Mouse (Mus musculus) E14TG2a.4 (cell line): ENCODE measurements around the gene Acot13.

Experiments used
- H3K27me3 ChIP-seq: 2 replicates; pipeline ENCODE4 v1.6.1; 2014; ENCODE audit warnings: low read length, control low read depth; ENCODE audit not compliant: insufficient read depth
- H3K36me3 ChIP-seq: 2 replicates; pipeline ENCODE4 v1.6.1; 2014; ENCODE audit warnings: low read length, control low read depth; ENCODE audit not compliant: insufficient read depth
- H3K4me1 ChIP-seq: replicated peaks from 2 replicates; pipeline ENCODE4 v1.6.1; 2014; ENCODE audit warnings: low read depth, low read length, control low read depth
- H3K4me3 ChIP-seq: replicated peaks from 2 replicates; pipeline ENCODE4 v1.5.1; 2014; ENCODE audit warnings: mild to moderate bottlenecking, low read length
- H3K9me3 ChIP-seq: 2 replicates; pipeline ENCODE4 v1.6.1; 2014; ENCODE audit warnings: low read length, control low read depth
- CTCF ChIP-seq: conservative IDR thresholded peaks from 2 replicates; pipeline ENCODE4 v1.5.1; 2014; ENCODE audit warnings: low read length
- NANOG ChIP-seq: IDR thresholded peaks from 2 replicates; pipeline ENCODE4 v1.6.1; 2014; ENCODE audit warnings: borderline replicate concordance, low read length, mixed read lengths
- POU5F1 ChIP-seq: IDR thresholded peaks from 2 replicates; pipeline ENCODE4 v1.6.1; 2014; ENCODE audit warnings: low read length, borderline replicate concordance

The Acot13 gene

DNA sequence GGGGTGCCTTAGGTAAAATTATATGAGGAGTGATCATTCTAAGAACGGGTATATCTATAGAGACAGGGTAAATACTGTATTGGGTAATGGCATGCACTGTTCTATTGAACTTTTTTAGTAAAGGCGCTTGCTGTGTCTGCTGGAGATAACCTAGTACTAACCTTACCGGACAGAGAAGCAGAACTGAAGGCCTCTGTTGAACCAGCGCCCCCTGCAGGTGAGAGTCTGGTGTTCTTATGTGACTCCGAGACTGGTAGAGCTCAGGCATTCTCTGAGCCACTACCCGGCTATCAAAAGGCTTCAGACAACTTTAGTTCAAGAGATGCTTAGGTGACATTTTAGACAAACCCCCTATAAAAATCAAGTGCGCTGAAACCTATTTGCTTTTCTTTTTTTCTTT lies 31.2 kb upstream of the Acot13 start:
- peaks cover 11% of the 10 kb centered on the region; the same call in 1 of the 2 replicates for H3K27me3 ChIP-seq
- no peaks in the 10 kb centered on the region for H3K36me3 ChIP-seq
- TF ChIP-seq NANOG (no peak), CTCF (peak; percentile 58), POU5F1 (no peak)
- peaks cover 44% of the 10 kb centered on the region for H3K4me1 ChIP-seq
- no peaks in the 10 kb centered on the region for H3K9me3 ChIP-seq
- no peak overlapping the region for H3K4me3 ChIP-seq

DNA sequence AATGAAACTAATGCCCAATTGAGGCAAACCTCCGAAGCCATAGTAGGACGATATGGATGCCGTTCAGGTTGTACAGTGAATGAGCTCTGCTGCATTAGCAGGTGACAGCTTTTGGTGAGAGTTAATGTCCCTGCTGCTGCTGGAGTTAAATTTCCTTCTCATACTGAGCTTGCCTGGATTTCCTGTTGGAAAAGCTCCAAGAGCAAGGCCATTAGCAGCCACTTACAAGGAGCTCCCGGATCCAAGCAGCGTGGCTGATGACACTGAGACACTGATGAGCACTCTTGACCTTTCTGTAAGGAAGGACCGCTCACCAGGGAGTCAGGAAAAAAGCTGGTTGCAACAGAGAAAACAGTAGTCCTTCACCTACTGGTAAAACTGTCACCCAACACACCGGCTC lies 30.7 kb upstream of the Acot13 start:
- H3K4me3 ChIP-seq: no peak overlapping the region
- H3K4me1 ChIP-seq: peaks cover 44% of the 10 kb centered on the region
- no peak for TF ChIP-seq CTCF
- no peak for TF ChIP-seq NANOG
- TF ChIP-seq POU5F1: no peak
- peaks cover 11% of the 10 kb centered on the region; the same call in 1 of the 2 replicates for H3K27me3 ChIP-seq
- no peaks in the 10 kb centered on the region for H3K36me3 ChIP-seq
- no peaks in the 10 kb centered on the region for H3K9me3 ChIP-seq

DNA sequence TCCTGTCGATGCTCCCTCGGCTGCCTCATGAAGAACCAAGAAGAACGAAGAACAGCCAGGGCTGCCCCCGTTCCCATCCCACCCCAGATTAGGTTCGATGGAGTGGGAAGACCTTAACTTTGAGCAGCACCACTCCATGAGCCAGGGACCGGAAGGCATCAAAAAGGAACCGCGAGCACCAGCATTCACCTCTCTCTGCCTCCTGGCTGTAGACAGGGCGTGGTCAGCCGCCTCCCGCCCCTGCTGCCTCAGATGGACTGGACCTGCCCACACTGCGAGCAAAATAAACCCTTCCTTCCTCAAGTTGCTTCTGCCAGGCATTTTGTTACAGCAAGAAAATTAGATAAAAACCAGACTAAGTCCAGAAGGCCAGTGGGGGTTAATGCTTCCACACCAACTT lies 29.7 kb upstream of the Acot13 start:
- TF ChIP-seq POU5F1 (no peak), NANOG (no peak), CTCF (no peak)
- Histone ChIP-seq H3K36me3 (no peaks in the 10 kb centered on the region), H3K4me3 (peak overlapping the region; percentile 32), H3K4me1 (peaks cover 41% of the 10 kb centered on the region), H3K9me3 (no peaks in the 10 kb centered on the region), H3K27me3 (peaks cover 11% of the 10 kb centered on the region; the same call in 1 of the 2 replicates)

DNA sequence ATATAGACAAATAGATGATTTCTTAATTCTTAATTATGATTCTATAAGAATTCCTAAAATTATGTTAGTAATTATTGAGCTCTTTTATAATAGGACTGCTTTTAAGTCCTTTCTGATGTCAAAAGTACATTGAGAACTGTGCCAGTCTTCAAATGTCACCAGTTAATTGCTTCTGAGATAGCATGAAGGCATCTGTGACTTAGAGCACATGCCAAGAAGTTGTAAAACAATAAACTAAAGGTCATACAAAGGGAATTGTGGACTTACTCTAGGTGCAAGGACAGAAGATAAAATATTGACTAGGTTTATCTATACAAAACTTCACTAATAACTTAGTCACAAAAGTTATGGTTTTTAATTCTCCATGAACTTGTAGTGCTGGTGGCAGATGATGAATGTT lies 27.8 kb upstream of the Acot13 start:
- peaks cover 36% of the 10 kb centered on the region for H3K4me1 ChIP-seq
- TF ChIP-seq CTCF (no peak), POU5F1 (no peak), NANOG (no peak)
- no peak overlapping the region for H3K4me3 ChIP-seq
- peaks cover 11% of the 10 kb centered on the region; the same call in 1 of the 2 replicates for H3K27me3 ChIP-seq
- H3K9me3 ChIP-seq: no peaks in the 10 kb centered on the region
- no peaks in the 10 kb centered on the region for H3K36me3 ChIP-seq

DNA sequence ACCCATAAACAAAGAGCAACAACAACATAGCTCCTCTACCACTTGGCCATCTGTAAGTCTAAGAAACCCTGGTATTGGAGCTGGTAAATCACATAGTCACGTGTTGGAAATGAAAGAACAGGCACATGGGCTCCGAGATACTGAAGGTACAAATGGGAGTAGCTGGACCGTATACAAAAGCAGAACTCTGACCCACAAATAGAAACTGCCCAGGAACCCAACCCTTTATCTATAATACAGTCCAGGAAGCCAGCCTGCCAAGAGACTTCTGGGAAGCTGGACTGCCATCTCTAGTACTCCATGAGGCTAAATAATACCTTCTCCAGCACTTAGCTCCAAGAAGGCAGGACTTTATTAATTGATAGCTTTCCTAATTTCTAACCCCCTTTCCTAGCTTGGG lies 21.2 kb upstream of the Acot13 start:
- H3K4me1 ChIP-seq: peaks cover 11% of the 10 kb centered on the region
- no peak overlapping the region for H3K4me3 ChIP-seq
- H3K36me3 ChIP-seq: no peaks in the 10 kb centered on the region
- no peaks in the 10 kb centered on the region for H3K9me3 ChIP-seq
- H3K27me3 ChIP-seq: no peaks in the 10 kb centered on the region; the same call in 1 of the 2 replicates
- TF ChIP-seq NANOG (no peak), CTCF (no peak), POU5F1 (no peak)

DNA sequence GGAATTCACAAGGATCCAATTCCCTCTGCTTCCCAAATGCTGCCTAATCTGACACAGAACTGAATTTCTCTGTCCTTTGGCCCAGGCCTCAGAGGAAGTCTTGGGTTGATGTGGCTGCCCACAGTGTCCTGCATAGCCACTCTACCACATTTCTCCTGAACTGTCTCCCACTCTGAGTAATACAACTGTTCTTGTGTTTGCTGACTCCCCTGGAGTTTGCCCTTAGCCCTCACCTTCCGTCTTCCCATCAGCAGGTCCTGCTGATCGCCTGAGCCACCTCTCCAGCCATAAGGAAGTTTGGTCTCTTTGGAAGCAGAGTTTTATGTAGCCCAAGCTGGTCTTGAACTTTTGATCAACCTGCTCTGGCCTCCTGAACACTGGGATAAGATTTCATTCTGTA lies 20.6 kb upstream of the Acot13 start:
- Histone ChIP-seq H3K9me3 (no peaks in the 10 kb centered on the region), H3K4me1 (peaks cover 5% of the 10 kb centered on the region), H3K4me3 (no peak overlapping the region), H3K27me3 (no peaks in the 10 kb centered on the region; the same call in 1 of the 2 replicates), H3K36me3 (no peaks in the 10 kb centered on the region)
- TF ChIP-seq CTCF (no peak), POU5F1 (no peak), NANOG (no peak)

GRCm38 (mm10) chr13:24849318-24849717 lies 18.0 kb upstream of the Acot13 start:
- no peaks in the 10 kb centered on the region for H3K9me3 ChIP-seq
- H3K36me3 ChIP-seq: no peaks in the 10 kb centered on the region
- H3K4me3 ChIP-seq: no peak overlapping the region
- TF ChIP-seq CTCF (no peak), POU5F1 (no peak), NANOG (no peak)
- H3K27me3 ChIP-seq: peaks cover 5% of the 10 kb centered on the region
- peaks cover 10% of the 10 kb centered on the region for H3K4me1 ChIP-seq

GRCm38 (mm10) chr13:24844983-24845955 lies 13.9 kb upstream of the Acot13 start, which contains the start of gene D130043K22Rik:
TSS of gene D130043K22Rik (plus strand) at chr13:24845135.
- Histone ChIP-seq H3K9me3 (no peaks in the 10 kb centered on the region), H3K27me3 (peaks cover 5% of the 10 kb centered on the region), H3K4me3 (peak within 1 kb of the TSS; percentile 79), H3K4me1 (peaks cover 12% of the 10 kb centered on the region), H3K36me3 (peaks cover 22% of the 10 kb centered on the region)
- TF ChIP-seq NANOG (no peak), CTCF (no peak), POU5F1 (no peak)
